Mouse (Mus musculus) ovary, postnatal 36 days (tissue): Measurements from ENCODE around the gene Lta.
A peak's percentile ranks its signal among the peaks of the same experiment; 100 is the strongest.

Experiments
- DNase-seq: peaks from one replicate; pipeline ENCODE4 v3.0.0; 2022; ENCODE audit warnings: low spot score, mixed read lengths

Gene Lta

GRCm38 (mm10) chr17:35185639-35186611 is 19.2 kb downstream of the Lta start:
- peak; percentile 67 for DNase-seq

- DNase-seq, result no peak
Observed at GRCm38 (mm10) chr17:35180093-35180492, 25.1 kb downstream of the Lta start.

GRCm38 (mm10) chr17:35178528-35178927 is 26.6 kb downstream of the Lta start:
- DNase-seq, result peak; percentile 78

GRCm38 (mm10) chr17:35175968-35176367 is 29.2 kb downstream of the Lta start, which contains the start of gene Aif1:
Aif1 (minus strand) TSS chr17:35176068.
- no peak for DNase-seq

- DNase-seq, result no peak
Observed at GRCm38 (mm10) chr17:35175382-35175781, 29.8 kb downstream of the Lta start.

- no peak for DNase-seq
Observed at GRCm38 (mm10) chr17:35174201-35174977, 30.8 kb downstream of the Lta start.

GRCm38 (mm10) chr17:35173329-35173728 is 31.8 kb downstream of the Lta start:
- no peak for DNase-seq

- no peak for DNase-seq
Observed at GRCm38 (mm10) chr17:35172445-35173234, 32.5 kb downstream of the Lta start.

GRCm38 (mm10) chr17:35168541-35169207 is 36.5 kb downstream of the Lta start:
- DNase-seq, result no peak

GRCm38 (mm10) chr17:35167794-35168193 is 37.4 kb downstream of the Lta start:
- DNase-seq, result no peak

- DNase-seq, result no peak
Observed at GRCm38 (mm10) chr17:35166352-35167035, 38.7 kb downstream of the Lta start.

- no peak for DNase-seq
Observed at GRCm38 (mm10) chr17:35165451-35166155, 39.5 kb downstream of the Lta start.

- peak; percentile 96 for DNase-seq
Observed at GRCm38 (mm10) chr17:35164568-35165450, 40.3 kb downstream of the Lta start, which contains the start of gene Prrc2a. Prrc2a (minus strand) TSS chr17:35164897.

GRCm38 (mm10) chr17:35164218-35164567 is 41.0 kb downstream of the Lta start:
- DNase-seq, result no peak

- no peak for DNase-seq
Observed at GRCm38 (mm10) chr17:35163326-35164081, 41.6 kb downstream of the Lta start.

- peak; percentile 52 for DNase-seq
Observed at GRCm38 (mm10) chr17:35162730-35163129, 42.4 kb downstream of the Lta start.

- no peak for DNase-seq
Observed at GRCm38 (mm10) chr17:35162121-35162520, 43.0 kb downstream of the Lta start.

- DNase-seq, result no peak
Observed at GRCm38 (mm10) chr17:35161421-35161820, 43.7 kb downstream of the Lta start.
